Mouse (Mus musculus) midbrain, embryonic 15.5 days (tissue): ENCODE data around the gene Gstt1. TPM values are rescaled to one million over a fixed set of nuclear protein-coding genes. Genes with fewer than 3 reads are reported as not detected.

Experiments
- ATAC-seq: fragments of 200-750 bp; cut with Nextera tagmentation; replicated peaks from 2 replicates; pipeline ENCODE4 v1.8.0; 2017; ENCODE audit warnings: moderate TSS enrichment
- H3K27ac ChIP-seq: fragments of 300-500 bp; sonication (generic); 2 replicates; pipeline ENCODE4 v1.5.1; 2015; ENCODE audit warnings: mild to moderate bottlenecking, inconsistent platforms
- H3K27me3 ChIP-seq: fragments of 300-500 bp; sonication (generic); replicated peaks from 2 replicates; pipeline ENCODE4 v1.6.1; 2015; ENCODE audit warnings: inconsistent platforms
- H3K36me3 ChIP-seq: fragments of 300-500 bp; sonication (generic); replicated peaks from 2 replicates; pipeline ENCODE4 v1.6.1; 2015; ENCODE audit warnings: inconsistent platforms
- H3K4me1 ChIP-seq: fragments of 300-500 bp; sonication (generic); 2 replicates; pipeline ENCODE4 v1.6.1; 2015; ENCODE audit warnings: inconsistent platforms
- H3K4me2 ChIP-seq: fragments of 300-500 bp; sonication (generic); 2 replicates; pipeline ENCODE4 v1.6.1; 2015; ENCODE audit warnings: inconsistent platforms, mild to moderate bottlenecking, moderate library complexity
- H3K4me3 ChIP-seq: fragments of 300-500 bp; sonication (generic); 2 replicates; pipeline ENCODE4 v1.5.1; 2015; ENCODE audit warnings: mild to moderate bottlenecking, inconsistent platforms
- H3K9ac ChIP-seq: fragments of 300-500 bp; sonication (generic); 2 replicates; pipeline ENCODE4 v1.6.1; 2015; ENCODE audit warnings: mild to moderate bottlenecking, inconsistent platforms
- H3K9me3 ChIP-seq: fragments of 300-500 bp; sonication (generic); 2 replicates; pipeline ENCODE4 v1.6.1; 2016; ENCODE audit warnings: inconsistent platforms
- WGBS: fragments of 180-500 bp; shearing (Covaris S2); methylation state at CpG from one replicate; pipeline ENCODE4 v1.1.7; 2015; ENCODE audit warnings: mixed read lengths; 5-methylcytosine and 5-hydroxymethylcytosine counted together
- polyA plus RNA-seq: library from polyadenylated mRNA; unstranded; fragments of >200 nt; fragmentation: Nextera tagmentation; extraction: Ambion mirVana; gene quantifications from 2 replicates; pipeline ENCODE4 v1.2.1, GENCODE M21; 2015

Gstt1 gene
- polyA plus RNA-seq, 1 experiment from 2014 or later: 14.5 TPM

DNA sequence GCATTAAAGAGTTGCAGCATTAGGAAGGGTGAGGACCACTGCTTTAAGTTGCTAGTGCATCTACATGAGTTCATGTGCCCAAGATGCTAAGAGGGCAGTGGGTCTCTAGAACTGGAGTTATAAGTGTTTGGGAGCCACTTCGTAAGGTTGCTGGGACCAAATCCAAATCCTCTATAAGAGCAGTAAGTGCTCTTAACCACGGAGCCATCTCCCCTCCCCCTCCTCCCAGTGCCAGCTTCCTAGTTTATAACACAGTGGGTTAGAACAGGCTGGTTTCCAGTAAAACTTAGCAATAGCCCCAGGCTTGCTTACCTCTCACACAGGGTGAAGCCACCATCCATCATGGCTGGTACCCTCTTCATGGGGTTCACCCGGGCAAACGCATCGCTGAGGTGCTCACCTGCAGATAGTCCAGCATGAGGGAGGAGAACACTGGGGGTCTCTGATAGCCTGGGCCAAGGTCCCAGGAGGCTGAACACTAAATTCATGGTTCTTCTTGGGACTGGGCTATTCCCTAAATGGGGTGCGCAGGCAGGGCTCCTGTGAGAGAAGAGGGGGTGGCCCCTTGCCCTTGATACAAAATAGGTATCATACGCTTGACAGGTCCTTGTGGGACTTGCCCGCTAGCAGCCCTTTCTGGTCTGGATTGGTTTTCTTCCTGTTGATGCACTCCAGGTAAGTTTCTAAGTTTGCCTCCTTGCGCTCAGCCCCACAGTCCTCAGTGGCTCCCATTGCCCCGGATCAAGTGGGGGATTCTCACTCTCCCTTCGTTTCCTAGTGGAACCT lies 1.5 kb downstream of the Gstt1 start:
- H3K4me2 ChIP-seq: peak overlapping the region; percentile 54
- no peaks in the 10 kb centered on the region for H3K9me3 ChIP-seq
- H3K36me3 ChIP-seq: no peaks in the 10 kb centered on the region
- peaks cover 17% of the 10 kb centered on the region; the same call in 1 of the 2 replicates for H3K4me1 ChIP-seq
- H3K9ac ChIP-seq: no peak overlapping the region
- 44% methylated on average over 11 of the region's 11 CpGs for WGBS
- H3K27ac ChIP-seq: no peak overlapping the region
- H3K4me3 ChIP-seq: peak overlapping the region; percentile 34
- no peaks in the 10 kb centered on the region for H3K27me3 ChIP-seq
- ATAC-seq: no peak

DNA sequence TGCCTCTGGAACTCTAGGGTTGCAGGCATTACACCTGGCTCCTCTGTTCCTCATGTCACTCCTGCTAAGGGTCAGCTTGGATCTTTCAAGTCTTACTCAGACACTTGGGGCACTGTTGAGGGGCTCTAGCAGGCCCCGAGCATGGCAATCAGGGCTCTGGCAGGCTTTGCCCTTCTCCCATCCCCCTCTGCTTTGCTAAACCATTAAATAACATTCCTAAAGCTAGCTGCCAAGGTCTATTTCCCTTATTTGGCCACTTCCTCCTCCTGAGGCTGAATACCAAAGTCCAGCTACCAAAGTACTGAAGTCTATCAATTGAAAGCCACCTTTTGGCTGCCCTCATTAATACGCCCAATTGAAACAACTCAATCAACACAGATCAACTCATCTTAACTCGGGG lies 3.5 kb downstream of the Gstt1 start:
- Histone ChIP-seq H3K27me3 (no peaks in the 10 kb centered on the region), H3K9ac (no peak overlapping the region), H3K4me3 (no peak overlapping the region), H3K9me3 (no peaks in the 10 kb centered on the region), H3K4me1 (peaks cover 17% of the 10 kb centered on the region; the same call in 1 of the 2 replicates), H3K4me2 (no peak overlapping the region), H3K36me3 (no peaks in the 10 kb centered on the region), H3K27ac (no peak overlapping the region)
- WGBS: 30% methylated on average over 3 of the region's 3 CpGs
- ATAC-seq: no peak

- Histone ChIP-seq H3K27me3 (no peaks in the 10 kb centered on the region), H3K27ac (no peak overlapping the region), H3K9ac (no peak overlapping the region), H3K36me3 (no peaks in the 10 kb centered on the region), H3K9me3 (no peaks in the 10 kb centered on the region), H3K4me3 (no peak overlapping the region), H3K4me1 (no peaks in the 10 kb centered on the region), H3K4me2 (no peak overlapping the region)
- no peak for ATAC-seq
- WGBS: 23% methylated on average over 7 of the region's 7 CpGs
Measured at GRCm38 (mm10) chr10:75790773-75791172, 7.6 kb downstream of the Gstt1 start.

DNA sequence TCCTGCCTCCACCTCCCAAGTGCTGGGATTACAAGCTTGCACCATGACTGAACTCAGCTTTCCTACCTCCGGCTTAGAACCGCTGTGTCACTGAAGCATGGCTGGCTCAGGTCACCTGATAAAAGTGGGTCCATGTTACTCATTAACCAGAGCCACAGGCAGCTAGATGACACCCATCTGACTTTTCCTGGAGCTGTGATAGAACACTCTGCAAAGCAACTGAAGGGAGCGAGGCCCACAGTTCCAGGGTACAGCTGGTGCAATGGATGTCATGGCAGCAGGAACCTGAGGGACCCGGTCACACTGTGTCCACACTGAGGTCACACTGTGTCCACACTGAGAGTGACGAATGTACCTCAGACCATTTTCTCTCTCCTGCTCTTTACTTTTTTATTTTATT lies 8.5 kb downstream of the Gstt1 start:
- no peak for ATAC-seq
- Histone ChIP-seq H3K9ac (no peak overlapping the region), H3K4me3 (no peak overlapping the region), H3K4me2 (no peak overlapping the region), H3K9me3 (no peaks in the 10 kb centered on the region), H3K27ac (no peak overlapping the region), H3K36me3 (no peaks in the 10 kb centered on the region), H3K27me3 (no peaks in the 10 kb centered on the region), H3K4me1 (no peaks in the 10 kb centered on the region)
- 90% methylated on average over 5 of the region's 5 CpGs for WGBS

GRCm38 (mm10) chr10:75789081-75789735 lies 9.2 kb downstream of the Gstt1 start:
- no peak overlapping the region for H3K27ac ChIP-seq
- H3K36me3 ChIP-seq: no peaks in the 10 kb centered on the region
- H3K9me3 ChIP-seq: no peaks in the 10 kb centered on the region
- no peak overlapping the region for H3K4me3 ChIP-seq
- H3K4me2 ChIP-seq: no peak overlapping the region
- H3K27me3 ChIP-seq: no peaks in the 10 kb centered on the region
- 81% methylated on average over 6 of the region's 6 CpGs for WGBS
- no peaks in the 10 kb centered on the region for H3K4me1 ChIP-seq
- no peak overlapping the region for H3K9ac ChIP-seq
- ATAC-seq: no peak

DNA sequence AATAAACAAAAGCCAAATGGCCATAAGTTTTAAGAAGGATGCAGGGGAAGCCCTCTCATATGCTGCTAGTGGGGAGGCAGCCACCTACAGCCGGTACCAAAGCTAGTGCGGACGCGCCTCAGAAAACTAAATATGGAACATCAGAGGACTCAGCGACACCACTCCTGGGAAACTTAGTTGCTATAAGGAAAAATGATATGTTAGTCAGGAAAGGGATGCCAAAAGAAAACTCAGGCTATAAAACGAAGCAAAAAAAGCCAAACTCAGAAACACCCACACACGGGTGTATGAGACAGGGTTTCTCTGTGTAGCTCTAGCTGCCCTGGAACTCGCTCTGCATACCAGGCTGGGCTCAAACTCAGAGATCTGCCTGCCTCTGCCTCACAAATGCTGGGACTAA lies 10.1 kb downstream of the Gstt1 start:
- Histone ChIP-seq H3K4me3 (no peak overlapping the region), H3K9me3 (no peaks in the 10 kb centered on the region), H3K4me1 (no peaks in the 10 kb centered on the region), H3K4me2 (no peak overlapping the region), H3K27me3 (no peaks in the 10 kb centered on the region), H3K27ac (no peak overlapping the region), H3K9ac (no peak overlapping the region), H3K36me3 (no peaks in the 10 kb centered on the region)
- WGBS: 95% methylated on average over 8 of the region's 8 CpGs
- no peak for ATAC-seq

DNA sequence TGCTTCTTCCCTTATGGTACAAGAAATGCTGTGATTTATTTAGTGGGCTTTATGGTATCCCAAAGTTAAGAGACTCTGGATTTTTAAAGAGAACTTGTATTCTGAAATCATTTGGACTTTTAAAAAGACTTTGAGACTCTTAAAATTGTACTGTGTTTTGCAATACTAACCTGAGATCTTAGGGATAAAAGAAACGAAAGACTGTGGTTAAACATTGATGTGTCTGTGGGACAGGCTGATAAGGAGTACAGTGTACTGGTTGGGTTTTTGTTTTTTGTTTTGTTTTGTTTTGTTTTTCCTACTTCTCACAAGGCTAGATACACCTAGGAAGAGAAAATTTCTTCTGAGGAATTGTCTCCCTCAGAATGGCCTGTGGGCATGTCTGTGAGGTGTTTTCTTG lies 12.9 kb downstream of the Gstt1 start:
- H3K9ac ChIP-seq: no peak overlapping the region
- ATAC-seq: no peak
- peaks cover 18% of the 10 kb centered on the region for H3K27me3 ChIP-seq
- no peak overlapping the region for H3K4me2 ChIP-seq
- H3K4me1 ChIP-seq: peaks cover 9% of the 10 kb centered on the region
- no peak overlapping the region for H3K27ac ChIP-seq
- no peaks in the 10 kb centered on the region for H3K9me3 ChIP-seq
- no peaks in the 10 kb centered on the region for H3K36me3 ChIP-seq
- 70% methylated on average over 1 of the region's 1 CpGs for WGBS
- no peak overlapping the region for H3K4me3 ChIP-seq

- WGBS: 1% methylated on average over 28 of the region's 28 CpGs
- Histone ChIP-seq H3K27me3 (peaks cover 32% of the 10 kb centered on the region), H3K36me3 (no peaks in the 10 kb centered on the region)
Measured at GRCm38 (mm10) chr10:75780769-75781578, 17.4 kb downstream of the Gstt1 start, which contains the start of the genes Gm20441 and Gstt3. Gm20441 (minus strand) TSS chr10:75780954. Gstt3 (minus strand) TSS chr10:75781414.

DNA sequence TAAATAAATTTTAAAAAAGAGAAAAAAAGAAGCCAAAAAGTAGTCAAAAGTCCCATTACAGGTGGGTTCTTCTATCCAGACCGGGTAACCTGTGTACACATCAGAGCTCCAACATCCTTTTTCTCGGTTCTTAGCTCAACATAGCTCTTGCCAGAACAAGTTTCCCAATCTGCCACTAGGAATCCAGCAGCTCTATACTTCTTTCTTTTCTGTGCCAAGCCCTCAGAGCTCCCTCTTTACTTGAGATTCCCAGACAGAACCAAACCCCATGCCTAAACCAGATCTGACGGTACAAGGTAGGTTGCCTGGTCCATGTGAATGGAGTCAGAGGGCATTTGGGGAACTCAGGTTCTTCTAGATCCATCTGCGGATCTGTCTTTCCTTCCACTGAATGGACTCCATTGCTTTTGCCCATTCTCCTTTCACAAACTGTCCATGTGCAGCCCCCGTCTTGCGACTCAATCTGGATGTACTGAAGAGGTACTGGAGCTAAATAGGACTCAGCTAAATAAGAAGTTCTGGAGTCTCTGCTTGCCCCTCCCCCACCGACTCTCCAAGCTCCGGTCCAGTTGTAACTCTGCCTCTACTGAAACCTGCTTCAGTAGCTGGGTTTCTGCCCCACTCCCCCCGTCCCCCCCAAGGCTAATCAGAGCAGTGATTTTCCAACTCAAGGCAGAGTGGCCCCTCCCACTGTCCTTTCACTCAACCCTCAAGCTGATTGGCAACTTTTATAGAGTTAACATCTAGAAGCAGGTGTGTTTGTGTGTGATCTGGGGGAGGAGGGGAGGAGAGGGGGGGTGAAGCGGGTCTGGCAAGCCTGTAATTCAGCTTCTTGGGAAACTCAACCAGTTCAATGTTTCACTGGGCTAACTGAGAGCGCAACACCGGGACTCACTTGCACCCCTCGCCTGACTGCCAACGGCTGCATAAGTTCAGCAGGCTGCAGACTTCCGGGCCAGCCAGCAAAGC lies 18.9 kb downstream of the Gstt1 start:
- H3K27me3 ChIP-seq: peaks cover 34% of the 10 kb centered on the region
- no peak for ATAC-seq

More at GRCm38 (mm10) chr10:75780769-75781578, 17.4 kb downstream of the Gstt1 start, which contains the start of the genes Gm20441 and Gstt3:
- H3K9ac ChIP-seq: peak within 1 kb of the TSS; percentile 24
- no peak within 1 kb of the TSS for H3K27ac ChIP-seq
- no peaks in the 10 kb centered on the region for H3K9me3 ChIP-seq
- H3K4me2 ChIP-seq: peak within 1 kb of the TSS; percentile 63
- peak within 1 kb of the TSS; percentile 35 for H3K4me3 ChIP-seq
- ATAC-seq: no peak; the same call in 1 of the 2 replicates
- H3K4me1 ChIP-seq: peaks cover 11% of the 10 kb centered on the region

GRCm38 (mm10) chr10:75777885-75778284 lies 20.5 kb downstream of the Gstt1 start:
- Histone ChIP-seq H3K4me2 (no peak overlapping the region), H3K27me3 (peaks cover 34% of the 10 kb centered on the region), H3K9ac (no peak overlapping the region), H3K9me3 (no peaks in the 10 kb centered on the region), H3K4me1 (peaks cover 12% of the 10 kb centered on the region), H3K27ac (no peak overlapping the region), H3K4me3 (no peak overlapping the region), H3K36me3 (no peaks in the 10 kb centered on the region)
- ATAC-seq: no peak
- WGBS: 76% methylated on average over 2 of the region's 2 CpGs

More for the DNA sequence above, 18.9 kb downstream of the Gstt1 start:
- WGBS: 44% methylated on average over 15 of the region's 15 CpGs
- H3K4me2 ChIP-seq: no peak overlapping the region
- peaks cover 11% of the 10 kb centered on the region for H3K4me1 ChIP-seq
- no peak overlapping the region for H3K4me3 ChIP-seq
- H3K27ac ChIP-seq: no peak overlapping the region
- H3K9me3 ChIP-seq: no peaks in the 10 kb centered on the region
- H3K9ac ChIP-seq: no peak overlapping the region
- H3K36me3 ChIP-seq: no peaks in the 10 kb centered on the region

DNA sequence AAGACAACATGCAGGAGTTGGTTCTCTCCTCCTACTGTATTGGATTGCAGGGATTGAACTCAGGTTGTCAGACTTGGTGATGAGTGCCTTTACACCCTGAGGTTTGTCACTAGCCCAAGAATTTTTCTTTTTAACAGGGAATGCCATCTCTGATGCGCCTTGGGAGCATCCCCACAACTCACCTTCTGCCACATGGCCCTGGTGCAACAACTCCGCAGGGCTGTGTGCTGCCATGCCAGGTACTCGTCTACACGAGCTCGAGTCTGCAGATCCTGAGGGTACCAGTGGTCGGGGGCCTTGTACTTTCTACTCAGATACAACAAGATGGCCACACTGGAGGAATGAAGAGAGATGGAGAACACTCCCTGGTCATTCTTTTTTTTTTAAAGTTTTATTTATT lies 21.8 kb downstream of the Gstt1 start:
- H3K4me3 ChIP-seq: no peak overlapping the region
- no peak overlapping the region for H3K27ac ChIP-seq
- H3K4me1 ChIP-seq: peaks cover 19% of the 10 kb centered on the region
- 91% methylated on average over 6 of the region's 6 CpGs for WGBS
- no peaks in the 10 kb centered on the region for H3K36me3 ChIP-seq
- no peak for ATAC-seq
- H3K9ac ChIP-seq: no peak overlapping the region
- H3K4me2 ChIP-seq: no peak overlapping the region
- H3K9me3 ChIP-seq: no peaks in the 10 kb centered on the region
- H3K27me3 ChIP-seq: peaks cover 28% of the 10 kb centered on the region
